Mouse (Mus musculus) liver, embryonic 16.5 days (tissue): ENCODE measurements at regions not wholly inside any gene's neighbourhood (a gene's known extent, or its start where the extent isn't known, plus 50 kb on each side); places are given as distances from the start of the nearest gene placed in this dataset.

Experiments used
- ATAC-seq: fragments of 200-750 bp; cut with Nextera tagmentation; 2 replicates; pipeline ENCODE4 v1.8.0; 2017; ENCODE audit warnings: low read depth, mild to moderate bottlenecking, moderate number of reproducible peaks, moderate library complexity
- H3K27ac ChIP-seq: fragments of 300-500 bp; sonication (generic); 2 replicates; pipeline ENCODE4 v1.5.1; 2014; ENCODE audit warnings: mild to moderate bottlenecking, low read length
- H3K27me3 ChIP-seq: fragments of 300-500 bp; sonication (generic); 2 replicates; pipeline ENCODE4 v1.6.1; 2014; ENCODE audit warnings: low read depth, low read length, mixed read lengths; ENCODE audit not compliant: control insufficient read depth, insufficient read depth
- H3K36me3 ChIP-seq: fragments of 300-500 bp; sonication (generic); 2 replicates; pipeline ENCODE4 v1.6.1; 2014; ENCODE audit warnings: mild to moderate bottlenecking; ENCODE audit not compliant: control insufficient read depth, insufficient read depth
- H3K4me1 ChIP-seq: fragments of 300-500 bp; sonication (generic); 2 replicates; pipeline ENCODE4 v1.6.1; 2014; ENCODE audit warnings: low read depth, low read length, mixed read lengths; ENCODE audit not compliant: control insufficient read depth
- H3K4me2 ChIP-seq: fragments of 300-500 bp; sonication (generic); 2 replicates; pipeline ENCODE4 v1.6.1; 2014; ENCODE audit warnings: low read depth, low read length, mixed read lengths
- H3K4me3 ChIP-seq: fragments of 300-500 bp; sonication (generic); 2 replicates; pipeline ENCODE4 v1.5.1; 2014; ENCODE audit warnings: low read depth, mild to moderate bottlenecking, low read length
- H3K9ac ChIP-seq: fragments of 300-500 bp; sonication (generic); 2 replicates; pipeline ENCODE4 v1.6.1; 2014; ENCODE audit warnings: low read depth, low read length
- H3K9me3 ChIP-seq: fragments of 300-500 bp; sonication (generic); replicated peaks from 2 replicates; pipeline ENCODE4 v1.6.1; 2016; ENCODE audit warnings: low read length; ENCODE audit not compliant: control insufficient read depth
- WGBS: fragments of 180-500 bp; shearing (Covaris S2); extraction: QIAGEN DNeasy Blood & Tissue Kit; methylation state at CpG from one replicate; pipeline ENCODE4 v1.1.7; 2014; ENCODE audit not compliant: insufficient replicate concordance; 5-methylcytosine and 5-hydroxymethylcytosine counted together

DNA sequence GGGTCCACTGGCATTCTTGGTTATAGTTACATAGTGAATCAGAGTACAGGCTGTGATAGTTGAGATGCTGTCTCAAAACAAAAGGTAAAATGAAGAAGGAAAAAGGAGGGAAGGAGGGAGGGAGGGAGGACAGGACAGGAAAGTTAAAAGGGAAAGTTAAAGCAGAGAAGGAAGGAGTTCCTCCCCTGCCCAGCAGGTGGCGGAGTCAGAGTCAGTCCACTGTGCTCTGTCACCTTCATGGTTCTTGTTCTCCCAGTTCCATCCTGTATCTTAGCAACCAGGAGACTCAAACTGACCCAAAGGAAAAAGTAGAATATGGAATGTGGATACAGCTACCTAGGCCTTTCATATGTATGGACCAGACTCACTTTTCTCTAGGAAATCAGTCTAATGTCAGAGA is 288.3 kb downstream of the Pdcd6ip start:
- H3K27ac ChIP-seq, result no peak overlapping the region
- H3K27me3 ChIP-seq, result no peaks in the 10 kb centered on the region
- no peak for ATAC-seq
- no peaks in the 10 kb centered on the region for H3K4me1 ChIP-seq
- whole genome bisulfite sequencing, result 68% methylated on average over 1 of the region's 1 CpGs
- no peaks in the 10 kb centered on the region for H3K36me3 ChIP-seq
- no peak overlapping the region for H3K4me2 ChIP-seq
- no peak overlapping the region for H3K4me3 ChIP-seq
- H3K9me3 ChIP-seq, result no peaks in the 10 kb centered on the region
- no peak overlapping the region for H3K9ac ChIP-seq

DNA sequence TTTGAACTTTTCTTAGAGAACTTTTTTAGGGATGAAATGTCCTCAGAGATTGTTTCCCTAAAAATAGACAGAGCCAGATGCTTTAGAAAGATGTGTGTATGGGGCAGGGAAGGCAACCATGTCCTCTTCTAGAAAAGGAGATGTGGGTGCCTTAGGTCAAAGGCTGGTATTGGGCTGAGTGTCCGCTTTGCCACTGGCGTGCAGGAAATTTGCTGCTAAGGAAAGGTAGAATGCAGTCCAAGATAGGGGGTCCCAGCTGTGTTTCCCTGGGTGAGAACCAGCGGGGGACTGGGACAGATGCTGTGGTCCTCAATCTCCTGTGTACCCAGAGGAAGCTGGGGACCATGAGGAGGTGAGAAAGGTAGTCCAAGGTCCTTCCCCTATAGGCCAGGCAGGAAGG is 291.0 kb downstream of the Pdcd6ip start:
- no peak for ATAC-seq
- H3K9ac ChIP-seq, result no peak overlapping the region
- WGBS, result 60% methylated on average over 3 of the region's 3 CpGs
- no peaks in the 10 kb centered on the region for H3K27me3 ChIP-seq
- no peaks in the 10 kb centered on the region for H3K9me3 ChIP-seq
- no peaks in the 10 kb centered on the region for H3K4me1 ChIP-seq
- H3K4me3 ChIP-seq, result no peak overlapping the region
- no peaks in the 10 kb centered on the region for H3K36me3 ChIP-seq
- no peak overlapping the region for H3K4me2 ChIP-seq
- H3K27ac ChIP-seq, result no peak overlapping the region

DNA sequence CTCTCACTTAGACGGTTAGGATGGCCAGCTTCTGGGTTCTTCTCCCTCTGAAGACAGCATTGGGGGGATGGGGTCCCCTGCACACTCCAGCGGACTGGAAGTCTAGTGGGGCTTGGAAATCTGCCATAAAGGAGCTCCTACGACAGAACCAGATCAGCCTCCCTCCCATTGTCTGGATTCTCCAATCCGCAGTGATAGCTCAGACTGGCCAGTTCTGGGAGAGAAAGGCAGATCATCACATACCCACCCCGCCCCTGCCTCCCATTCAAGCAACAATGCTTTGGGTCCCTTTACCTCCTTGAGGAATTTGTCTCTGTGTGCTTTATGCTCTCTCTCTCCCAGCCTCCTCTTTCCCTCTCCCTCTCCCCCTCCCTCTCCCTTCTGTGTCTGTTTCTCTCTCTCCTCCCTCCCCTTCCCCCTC is 292.5 kb downstream of the Pdcd6ip start:
- H3K27ac ChIP-seq, result no peak overlapping the region
- H3K4me3 ChIP-seq, result no peak overlapping the region
- no peak overlapping the region for H3K9ac ChIP-seq
- H3K9me3 ChIP-seq, result no peaks in the 10 kb centered on the region
- no peaks in the 10 kb centered on the region for H3K36me3 ChIP-seq
- H3K27me3 ChIP-seq, result no peaks in the 10 kb centered on the region
- H3K4me1 ChIP-seq, result no peaks in the 10 kb centered on the region
- WGBS, result 48% methylated on average over 5 of the region's 5 CpGs
- no peak overlapping the region for H3K4me2 ChIP-seq
- ATAC-seq, result no peak

DNA sequence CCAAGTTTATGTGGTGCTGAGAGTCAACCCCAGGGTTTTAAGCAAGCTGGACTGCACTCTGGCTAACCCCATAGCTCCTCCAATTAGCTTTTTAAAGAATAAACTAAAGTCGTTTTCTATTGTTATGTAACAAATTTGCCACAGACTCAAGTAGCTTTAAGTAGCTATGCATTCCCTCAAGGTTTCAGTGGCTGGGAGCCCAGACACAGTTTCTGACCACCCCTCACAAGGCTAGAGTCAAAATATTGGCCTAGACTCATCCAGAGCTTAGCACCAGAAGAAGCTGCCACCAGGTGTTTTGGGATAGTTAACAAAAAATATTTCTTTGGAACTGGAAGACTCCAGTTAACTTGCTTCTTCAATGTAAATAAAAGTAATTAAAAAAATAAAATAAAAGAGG is 293.4 kb downstream of the Pdcd6ip start:
- Histone ChIP-seq H3K9me3 (no peaks in the 10 kb centered on the region), H3K36me3 (no peaks in the 10 kb centered on the region), H3K4me2 (no peak overlapping the region), H3K9ac (no peak overlapping the region), H3K27ac (no peak overlapping the region), H3K27me3 (no peaks in the 10 kb centered on the region), H3K4me1 (no peaks in the 10 kb centered on the region), H3K4me3 (no peak overlapping the region)
- WGBS, result 41% methylated on average over 1 of the region's 1 CpGs
- ATAC-seq, result no peak

DNA sequence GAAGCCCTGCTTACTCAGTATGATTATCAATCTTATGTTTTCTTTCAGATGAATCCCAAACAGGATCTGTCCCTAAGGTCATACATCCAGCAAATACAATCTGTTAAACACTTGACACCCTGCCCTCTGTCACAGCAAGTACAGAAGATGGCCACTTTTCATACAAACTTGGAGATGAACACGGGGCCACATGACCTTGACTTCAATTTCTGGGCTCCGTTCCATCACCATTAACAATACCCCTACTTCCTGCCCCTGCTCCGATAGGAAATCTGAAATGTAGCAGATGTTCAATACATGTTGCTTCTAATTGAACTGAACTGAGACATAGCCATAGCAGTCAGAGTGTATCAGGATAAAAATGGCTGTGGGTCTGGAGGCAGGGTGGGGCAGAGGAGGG is 294.2 kb downstream of the Pdcd6ip start:
- Histone ChIP-seq H3K27me3 (no peaks in the 10 kb centered on the region), H3K9ac (no peak overlapping the region), H3K36me3 (no peaks in the 10 kb centered on the region), H3K4me1 (no peaks in the 10 kb centered on the region), H3K4me2 (no peak overlapping the region), H3K27ac (no peak overlapping the region), H3K4me3 (no peak overlapping the region), H3K9me3 (no peaks in the 10 kb centered on the region)
- ATAC-seq, result no peak
- WGBS, result 55% methylated on average over 3 of the region's 3 CpGs

DNA sequence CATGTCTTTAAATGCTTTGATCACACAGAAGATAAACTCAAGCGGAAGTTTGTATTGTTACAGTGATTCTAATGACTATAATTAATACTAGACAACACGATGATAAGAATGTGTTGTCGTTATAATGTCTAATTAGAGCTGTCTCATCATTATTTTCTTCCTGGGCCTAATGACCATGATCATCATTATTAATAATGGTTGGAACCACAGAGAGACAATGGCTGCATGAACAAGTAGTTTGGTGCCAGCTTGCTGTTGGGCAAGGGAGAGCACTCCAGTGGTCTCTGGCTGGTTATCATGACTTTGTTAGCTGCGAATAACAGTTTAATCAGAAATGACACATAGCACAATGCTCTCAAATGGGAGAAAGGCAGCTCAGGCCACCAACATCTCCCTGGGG is 296.4 kb downstream of the Pdcd6ip start:
- Histone ChIP-seq H3K4me2 (no peak overlapping the region), H3K9ac (no peak overlapping the region), H3K36me3 (no peaks in the 10 kb centered on the region), H3K27me3 (no peaks in the 10 kb centered on the region), H3K9me3 (no peaks in the 10 kb centered on the region), H3K4me1 (no peaks in the 10 kb centered on the region), H3K4me3 (no peak overlapping the region), H3K27ac (no peak overlapping the region)
- ATAC-seq, result no peak
- 63% methylated on average over 4 of the region's 4 CpGs for WGBS

DNA sequence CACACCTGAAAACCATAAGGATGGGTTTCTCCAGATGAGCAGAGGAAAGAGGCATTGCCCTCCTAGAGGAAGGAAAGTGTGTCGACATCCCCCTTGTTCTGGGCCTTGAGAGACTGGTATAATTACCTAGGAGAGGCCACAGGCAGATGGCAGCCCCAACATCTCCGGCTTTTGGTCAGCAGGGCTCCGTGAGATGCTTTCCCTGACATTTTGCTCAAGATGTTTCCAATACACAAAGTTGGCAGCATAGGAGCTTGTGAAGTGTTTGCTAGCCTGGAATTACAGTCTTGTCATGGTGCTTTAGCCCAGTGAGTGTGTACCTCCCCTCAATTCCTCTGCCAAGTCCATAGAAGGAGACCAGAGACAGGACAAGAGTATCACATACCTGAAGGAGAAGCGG is 299.5 kb downstream of the Pdcd6ip start:
- WGBS, result 54% methylated on average over 4 of the region's 4 CpGs
- Histone ChIP-seq H3K4me2 (no peak overlapping the region), H3K9me3 (no peaks in the 10 kb centered on the region), H3K27me3 (no peaks in the 10 kb centered on the region), H3K9ac (no peak overlapping the region), H3K27ac (no peak overlapping the region), H3K4me1 (no peaks in the 10 kb centered on the region), H3K36me3 (no peaks in the 10 kb centered on the region), H3K4me3 (no peak overlapping the region)
- no peak for ATAC-seq

DNA sequence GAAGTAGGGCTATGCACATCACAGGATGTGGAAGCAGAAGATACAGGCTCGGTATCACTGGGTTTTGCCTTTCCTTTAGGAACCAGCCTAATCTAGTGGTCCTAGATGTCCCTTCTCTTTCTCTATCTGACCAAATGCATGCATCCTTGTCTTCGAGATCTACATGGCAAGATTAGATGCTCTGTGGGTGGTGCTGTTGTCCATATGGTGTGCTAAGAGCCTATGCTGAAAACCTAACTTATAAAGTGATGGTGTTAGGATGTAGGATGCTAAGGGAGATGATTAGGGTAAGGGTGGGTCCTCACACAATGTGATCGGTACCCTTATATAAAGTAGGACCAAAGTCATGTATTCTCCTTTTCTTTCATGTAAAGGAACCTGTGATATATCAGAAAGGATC is 313.7 kb downstream of the Pdcd6ip start:
- Histone ChIP-seq H3K9ac (no peak overlapping the region), H3K4me3 (no peak overlapping the region), H3K4me2 (no peak overlapping the region), H3K4me1 (no peaks in the 10 kb centered on the region), H3K27ac (no peak overlapping the region), H3K36me3 (no peaks in the 10 kb centered on the region), H3K27me3 (no peaks in the 10 kb centered on the region), H3K9me3 (no peaks in the 10 kb centered on the region; the same call in 1 of the 2 replicates)
- ATAC-seq, result no peak
- 61% methylated on average over 3 of the region's 3 CpGs for WGBS

DNA sequence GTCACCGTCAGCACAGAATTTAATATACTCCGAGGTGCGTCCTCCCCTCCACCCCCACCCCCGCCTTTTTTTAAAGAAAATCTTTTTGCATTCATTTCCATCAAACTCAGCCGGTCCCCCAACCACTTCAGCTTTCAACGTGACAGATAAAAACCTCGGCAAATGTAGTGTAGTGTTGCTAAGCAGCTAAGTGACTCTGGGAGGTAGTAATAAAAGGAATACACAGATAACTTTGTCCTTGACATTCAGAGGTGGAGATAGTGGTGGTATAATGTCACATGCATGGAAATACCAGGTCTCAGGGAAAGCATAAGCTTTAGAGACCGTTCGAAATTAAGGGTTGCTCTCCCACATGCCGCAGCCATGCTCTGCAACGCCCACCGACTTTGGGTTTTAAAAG is 320.7 kb downstream of the Pdcd6ip start:
- H3K4me1 ChIP-seq, result no peaks in the 10 kb centered on the region
- H3K27ac ChIP-seq, result no peak overlapping the region
- H3K36me3 ChIP-seq, result no peaks in the 10 kb centered on the region
- H3K27me3 ChIP-seq, result no peaks in the 10 kb centered on the region
- H3K9me3 ChIP-seq, result 0 out of 2 replicates have a peak, but pooled peaks cover 4% of the 10 kb centered on the region
- no peak overlapping the region for H3K9ac ChIP-seq
- ATAC-seq, result no peak
- no peak overlapping the region for H3K4me3 ChIP-seq
- H3K4me2 ChIP-seq, result no peak overlapping the region
- 66% methylated on average over 12 of the region's 12 CpGs for WGBS
